Mouse (Mus musculus): ENCODE results near the gene Gpr146.

GRCm38 (mm10) chr5:139408511-139408910 lies 31.0 kb downstream of the Gpr146 start:
- TF ChIP-seq CTCF (IDR thresholded peaks at IDR 0.05; ENCODE audit: low read depth) (no peak), EP300 (optimal IDR thresholded peaks at IDR 0.05) (no peak)

Data from stomach, postnatal 0 days (tissue).